Mouse (Mus musculus) liver, embryonic 11.5 days (tissue): ENCODE measurements around the gene Ppp1r9b. TPM values are rescaled to one million over a fixed set of nuclear protein-coding genes. Genes with fewer than 3 reads are reported as not detected.

ENCODE experiments used
- ATAC-seq: fragments of 200-750 bp; cut with Nextera tagmentation; replicated peaks from 2 replicates; pipeline ENCODE4 v1.8.0; 2017; ENCODE audit warnings: moderate number of reproducible peaks, mild to moderate bottlenecking, moderate TSS enrichment, moderate library complexity; ENCODE audit not compliant: low FRiP score
- DNase-seq: peaks from one replicate; pipeline ENCODE4 v3.0.0-alpha.2; 2017; ENCODE audit warnings: low spot score
- H3K27ac ChIP-seq: fragments of 300-500 bp; sonication (generic); 2 replicates; pipeline ENCODE4 v1.5.1; 2014; ENCODE audit warnings: mild to moderate bottlenecking, low read depth, low read length, control low read depth
- H3K27me3 ChIP-seq: fragments of 300-500 bp; sonication (generic); replicated peaks from 2 replicates; pipeline ENCODE4 v1.6.1; 2014; ENCODE audit warnings: low read length, mixed read lengths; ENCODE audit not compliant: control insufficient read depth, insufficient read depth
- H3K36me3 ChIP-seq: fragments of 300-500 bp; sonication (generic); 2 replicates; pipeline ENCODE4 v1.6.1; 2014; ENCODE audit warnings: mild to moderate bottlenecking, low read length, moderate library complexity, mixed read lengths; ENCODE audit not compliant: control insufficient read depth, insufficient read depth
- H3K4me1 ChIP-seq: fragments of 300-500 bp; sonication (generic); replicated peaks from 2 replicates; pipeline ENCODE4 v1.6.1; 2014; ENCODE audit warnings: low read length, mixed read lengths; ENCODE audit not compliant: control insufficient read depth, insufficient read depth
- H3K4me2 ChIP-seq: fragments of 300-500 bp; sonication (generic); 2 replicates; pipeline ENCODE4 v1.6.1; 2014; ENCODE audit warnings: mild to moderate bottlenecking, control low read depth, moderate library complexity
- H3K4me3 ChIP-seq: fragments of 300-500 bp; sonication (generic); 2 replicates; pipeline ENCODE4 v1.5.1; 2014; ENCODE audit warnings: low read depth, low read length, control low read depth
- H3K9ac ChIP-seq: fragments of 300-500 bp; sonication (generic); 2 replicates; pipeline ENCODE4 v1.6.1; 2014; ENCODE audit warnings: low read depth, low read length, control low read depth
- H3K9me3 ChIP-seq: fragments of 300-500 bp; sonication (generic); 2 replicates; pipeline ENCODE4 v1.6.1; 2016; ENCODE audit warnings: low read length, inconsistent platforms, mixed read lengths; ENCODE audit not compliant: control insufficient read depth
- WGBS: fragments of 180-500 bp; shearing (Covaris S2); extraction: QIAGEN DNeasy Blood & Tissue Kit; methylation state at CpG from one replicate; pipeline ENCODE4 v1.1.7; 2014; 5-methylcytosine and 5-hydroxymethylcytosine counted together
- polyA plus RNA-seq: library from polyadenylated mRNA; unstranded; fragments of >200 nt; fragmentation: Nextera tagmentation; extraction: Ambion mirVana; gene quantifications from 2 replicates; pipeline ENCODE4 v1.2.1, GENCODE M21; 2014

Ppp1r9b gene
- polyA plus RNA-seq, 1 experiment from 2014 or later: 27.9 TPM

DNA sequence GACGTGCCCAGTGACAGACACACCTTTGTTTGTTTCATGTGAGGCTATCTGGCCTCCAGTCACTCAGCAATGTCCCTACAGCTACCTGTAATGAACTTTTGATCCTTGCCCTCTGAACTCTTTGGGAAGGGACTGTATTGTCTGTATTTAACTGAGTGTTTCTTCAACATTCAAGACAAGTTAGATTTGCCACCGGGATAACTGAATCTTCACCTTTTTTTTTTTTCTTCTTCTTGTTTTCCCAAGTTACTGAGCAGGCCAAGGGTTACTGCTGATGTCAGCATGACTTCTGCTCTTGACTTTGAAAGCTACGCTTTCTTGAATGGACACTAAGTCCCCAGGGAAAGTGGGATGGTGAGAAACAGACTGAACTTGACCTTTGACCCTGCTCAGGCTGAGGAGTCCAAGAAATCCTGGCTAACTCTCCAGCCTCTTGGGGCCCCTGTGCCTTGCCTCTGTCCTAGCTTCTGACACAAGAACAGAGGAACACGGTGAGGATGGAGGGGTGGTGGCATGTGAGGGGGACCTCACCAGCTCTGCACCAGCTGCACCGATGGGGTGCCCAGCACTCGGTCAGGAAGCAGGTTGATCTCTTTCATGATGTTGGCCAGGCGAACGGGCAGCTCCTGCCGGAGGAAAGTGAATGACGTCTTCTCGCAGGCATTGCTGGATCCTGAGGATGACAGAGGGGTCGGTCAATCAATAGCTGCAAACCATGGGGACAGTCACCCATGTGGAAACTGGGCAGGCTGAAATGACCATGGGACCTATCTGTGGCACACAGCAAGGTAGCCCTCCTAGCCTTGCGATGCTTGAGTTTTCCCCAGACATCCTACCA, 48.2 kb downstream of the Ppp1r9b start:
- DNase-seq (no peak), ATAC-seq (no peak)
- no peak overlapping the region for H3K4me3 ChIP-seq
- no peak overlapping the region for H3K27ac ChIP-seq
- H3K9ac ChIP-seq: no peak overlapping the region
- H3K36me3 ChIP-seq: no peaks in the 10 kb centered on the region
- no peaks in the 10 kb centered on the region for H3K9me3 ChIP-seq
- H3K4me2 ChIP-seq: no peak overlapping the region
- H3K4me1 ChIP-seq: peaks cover 14% of the 10 kb centered on the region
- H3K27me3 ChIP-seq: no peaks in the 10 kb centered on the region; the same call in 1 of the 2 replicates
- 79% methylated on average over 13 of the region's 13 CpGs for WGBS

DNA sequence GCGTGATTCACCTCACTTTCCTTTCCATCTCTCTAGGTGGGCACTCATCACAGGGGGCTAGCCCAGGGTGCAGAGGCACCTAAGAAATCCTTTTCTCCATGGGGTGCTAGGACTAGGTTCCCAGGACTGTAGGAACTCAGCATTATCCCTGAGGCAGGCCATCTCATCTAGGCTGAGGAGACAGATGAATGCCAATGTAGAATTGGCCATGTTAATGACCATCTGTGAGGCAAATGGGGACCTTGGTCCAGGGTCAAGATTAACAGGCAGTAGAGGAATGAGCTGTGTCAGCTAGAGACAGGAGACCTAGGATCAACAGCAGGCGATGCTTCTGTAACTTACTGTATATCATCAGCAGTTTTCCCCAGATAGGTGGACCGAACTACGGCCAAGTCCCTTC, 48.9 kb downstream of the Ppp1r9b start:
- H3K36me3 ChIP-seq: no peaks in the 10 kb centered on the region
- WGBS: 81% methylated on average over 4 of the region's 4 CpGs
- H3K27ac ChIP-seq: no peak overlapping the region

GRCm38 (mm10) chr11:95040491-95041138, 49.8 kb downstream of the Ppp1r9b start:
- 2% methylated on average over 20 of the region's 20 CpGs for WGBS
- no peak overlapping the region; the same call in 1 of the 2 replicates for H3K27ac ChIP-seq
- no peak for DNase-seq
- peak overlapping the region; percentile 77 for H3K9ac ChIP-seq
- no peaks in the 10 kb centered on the region for H3K36me3 ChIP-seq
- H3K27me3 ChIP-seq: peaks cover 8% of the 10 kb centered on the region; the same call in 1 of the 2 replicates
- peak overlapping the region; percentile 91 for H3K4me2 ChIP-seq
- H3K4me1 ChIP-seq: peaks cover 14% of the 10 kb centered on the region
- no peaks in the 10 kb centered on the region for H3K9me3 ChIP-seq
- H3K4me3 ChIP-seq: peak overlapping the region; percentile 75
- ATAC-seq: no peak; the same call in 1 of the 2 replicates

More for the DNA sequence above, 48.9 kb downstream of the Ppp1r9b start:
- ATAC-seq: no peak
- Histone ChIP-seq H3K4me2 (peak overlapping the region; percentile 91), H3K9me3 (no peaks in the 10 kb centered on the region), H3K27me3 (peaks cover 3% of the 10 kb centered on the region; the same call in 1 of the 2 replicates), H3K9ac (no peak overlapping the region), H3K4me3 (no peak overlapping the region), H3K4me1 (peaks cover 14% of the 10 kb centered on the region)
- DNase-seq: no peak

DNA sequence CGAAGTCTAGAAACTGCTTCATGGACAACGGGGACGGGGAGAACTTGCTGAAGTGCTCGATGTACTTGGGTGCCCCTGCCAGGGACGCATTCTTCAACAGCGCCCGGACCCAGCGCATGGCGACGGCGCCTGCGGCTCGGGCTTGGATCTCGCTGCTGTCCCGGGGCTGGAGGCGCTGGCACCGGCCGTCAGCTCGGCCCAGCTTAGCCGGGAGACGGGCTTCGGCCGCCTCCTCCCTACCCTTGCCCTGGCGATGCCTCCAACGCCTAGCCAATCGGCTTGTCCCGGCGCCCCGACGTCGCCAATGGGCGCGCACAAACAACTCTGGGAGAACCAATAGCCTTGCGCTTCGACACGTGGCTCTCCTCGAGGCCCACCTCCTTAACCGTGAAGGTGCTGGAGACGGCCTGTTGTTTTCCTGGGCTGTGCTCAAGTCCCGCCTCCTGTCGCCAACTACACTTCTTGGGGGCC, 50.3 kb downstream of the Ppp1r9b start, which contains the start of gene Pdk2:
Gene Pdk2 (minus strand): TSS at position 216 of the 471 bp plus-strand sequence.
- Histone ChIP-seq H3K4me2 (peak within 1 kb of the TSS; percentile 91), H3K9me3 (no peaks in the 10 kb centered on the region), H3K36me3 (no peaks in the 10 kb centered on the region), H3K4me1 (peaks cover 14% of the 10 kb centered on the region), H3K4me3 (peak within 1 kb of the TSS; percentile 75), H3K27me3 (peaks cover 13% of the 10 kb centered on the region; the same call in 1 of the 2 replicates), H3K9ac (peak within 1 kb of the TSS; percentile 77), H3K27ac (peak within 1 kb of the TSS; percentile 40)
- WGBS: under 1% methylated on average over 41 of the region's 41 CpGs
- DNase-seq (peak; percentile 89), ATAC-seq (peak; percentile 97)

DNA sequence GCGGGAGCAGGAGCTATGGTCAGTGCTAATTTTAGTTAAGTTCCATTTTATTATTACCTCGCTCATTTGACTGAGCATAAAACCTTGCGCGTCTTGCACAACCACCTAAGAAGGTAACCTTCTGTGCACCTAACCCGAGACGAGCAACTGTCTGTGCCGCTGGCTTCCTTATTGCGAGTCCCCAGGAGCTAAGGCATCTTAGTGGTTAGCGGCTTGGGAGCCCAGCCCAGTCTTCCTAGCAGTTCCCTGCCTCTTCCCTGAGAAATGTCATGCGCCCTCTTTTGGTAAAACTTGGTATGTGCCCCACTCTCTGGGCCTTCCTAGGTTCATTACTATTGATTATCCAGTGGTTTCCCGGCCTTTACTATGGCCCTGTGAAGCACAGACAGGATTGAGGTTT, 51.3 kb downstream of the Ppp1r9b start:
- Histone ChIP-seq H3K4me3 (peak overlapping the region; percentile 75), H3K4me2 (peak overlapping the region; percentile 91), H3K9me3 (no peaks in the 10 kb centered on the region), H3K4me1 (peaks cover 14% of the 10 kb centered on the region), H3K36me3 (no peaks in the 10 kb centered on the region), H3K27ac (peak overlapping the region; percentile 40), H3K27me3 (peaks cover 13% of the 10 kb centered on the region; the same call in 1 of the 2 replicates), H3K9ac (peak overlapping the region; percentile 60)
- ATAC-seq: peak; percentile 32; the same call in 1 of the 2 replicates
- DNase-seq: peak; percentile 72
- under 1% methylated on average over 11 of the region's 11 CpGs for WGBS

DNA sequence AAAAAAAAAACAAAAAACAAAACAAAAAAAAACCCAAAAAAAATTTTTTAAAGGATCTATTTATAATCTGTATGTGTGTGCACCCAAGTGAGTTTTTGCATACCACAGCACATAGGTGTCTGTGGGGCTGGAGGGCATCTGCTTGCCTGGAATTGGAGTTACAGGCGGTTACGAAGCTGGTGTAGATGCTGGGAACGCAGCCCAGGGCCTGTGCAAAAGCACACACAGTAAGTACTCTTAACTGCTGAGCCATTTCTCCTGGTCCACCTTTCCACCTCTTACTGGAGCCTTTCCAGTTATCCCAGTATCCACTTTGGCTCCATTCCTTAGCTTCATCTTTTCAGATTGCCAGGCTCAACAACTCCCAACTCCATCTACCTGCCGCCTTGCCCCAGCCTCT, 52.2 kb downstream of the Ppp1r9b start:
- Histone ChIP-seq H3K36me3 (no peaks in the 10 kb centered on the region), H3K4me2 (no peak overlapping the region), H3K27ac (no peak overlapping the region), H3K4me3 (no peak overlapping the region), H3K27me3 (peaks cover 13% of the 10 kb centered on the region; the same call in 1 of the 2 replicates), H3K9ac (no peak overlapping the region), H3K9me3 (no peaks in the 10 kb centered on the region), H3K4me1 (peaks cover 14% of the 10 kb centered on the region)
- no peak for ATAC-seq
- 79% methylated on average over 4 of the region's 4 CpGs for WGBS
- DNase-seq: no peak

GRCm38 (mm10) chr11:95043608-95044007, 52.8 kb downstream of the Ppp1r9b start:
- Histone ChIP-seq H3K9ac (no peak overlapping the region), H3K9me3 (no peaks in the 10 kb centered on the region), H3K4me1 (peaks cover 14% of the 10 kb centered on the region), H3K4me2 (no peak overlapping the region), H3K27me3 (peaks cover 13% of the 10 kb centered on the region; the same call in 1 of the 2 replicates), H3K27ac (no peak overlapping the region), H3K36me3 (no peaks in the 10 kb centered on the region), H3K4me3 (no peak overlapping the region)
- no peak for ATAC-seq
- no peak for DNase-seq
- 51% methylated on average over 7 of the region's 7 CpGs for WGBS

GRCm38 (mm10) chr11:95044185-95044870, 53.5 kb downstream of the Ppp1r9b start:
- no peaks in the 10 kb centered on the region for H3K36me3 ChIP-seq
- no peak overlapping the region for H3K4me3 ChIP-seq
- H3K27ac ChIP-seq: no peak overlapping the region
- 68% methylated on average over 12 of the region's 13 CpGs for WGBS
- peaks cover 14% of the 10 kb centered on the region for H3K4me1 ChIP-seq
- peaks cover 13% of the 10 kb centered on the region; the same call in 1 of the 2 replicates for H3K27me3 ChIP-seq
- H3K9ac ChIP-seq: no peak overlapping the region
- no peaks in the 10 kb centered on the region for H3K9me3 ChIP-seq
- no peak overlapping the region for H3K4me2 ChIP-seq
- no peak for ATAC-seq
- DNase-seq: no peak
